Mouse (Mus musculus): ENCODE results near the gene Zc3h7a. TPM values are rescaled to one million over a fixed set of nuclear protein-coding genes. Genes with fewer than 3 reads are reported as not detected.

Zc3h7a gene
- polyA plus RNA-seq, 1 experiment from 2014 or later = 74.0 TPM

DNA sequence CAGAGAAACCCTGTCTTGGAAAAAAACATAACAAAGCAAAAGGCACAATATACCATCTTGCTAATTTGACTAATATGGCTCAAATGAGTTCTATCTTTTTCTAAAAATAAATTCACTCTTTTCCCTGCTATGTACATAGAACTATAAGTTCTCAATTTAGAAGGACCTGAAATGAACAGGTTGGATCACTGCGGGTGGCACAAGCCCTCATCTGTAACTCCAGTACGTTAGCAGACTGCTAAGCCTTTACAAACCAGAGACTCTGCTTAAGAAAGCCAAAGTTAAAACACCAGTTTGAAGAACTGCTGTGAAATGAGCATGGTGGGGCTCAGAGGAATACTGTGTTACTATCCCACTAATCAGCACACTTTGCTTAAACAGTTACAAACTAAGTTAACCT lies 50.8 kb downstream of the Zc3h7a start:
- no peaks in the 10 kb centered on the region for H3K9me3 ChIP-seq (ENCODE audit: control insufficient read depth, low read length)
- no peak overlapping the region for H3K4me2 ChIP-seq (replicated peaks)
- H3K9ac ChIP-seq = no peak overlapping the region
- H3K27me3 ChIP-seq (ENCODE audit: control insufficient read depth, insufficient read depth, low read length) = no peaks in the 10 kb centered on the region
- no peaks in the 10 kb centered on the region for H3K4me1 ChIP-seq (replicated peaks; ENCODE audit: control insufficient read depth, insufficient read depth, low read length)
- WGBS = 89% methylated on average over 2 of the region's 2 CpGs
- ATAC-seq (ENCODE audit: low FRiP score) = no peak
- no peak overlapping the region for H3K4me3 ChIP-seq (replicated peaks; ENCODE audit: low read length)
- no peak overlapping the region for H3K27ac ChIP-seq
- DNase-seq (ENCODE audit: low spot score) = no peak
- peaks cover 45% of the 10 kb centered on the region for H3K36me3 ChIP-seq (replicated peaks; ENCODE audit: control insufficient read depth, insufficient read depth)

DNA sequence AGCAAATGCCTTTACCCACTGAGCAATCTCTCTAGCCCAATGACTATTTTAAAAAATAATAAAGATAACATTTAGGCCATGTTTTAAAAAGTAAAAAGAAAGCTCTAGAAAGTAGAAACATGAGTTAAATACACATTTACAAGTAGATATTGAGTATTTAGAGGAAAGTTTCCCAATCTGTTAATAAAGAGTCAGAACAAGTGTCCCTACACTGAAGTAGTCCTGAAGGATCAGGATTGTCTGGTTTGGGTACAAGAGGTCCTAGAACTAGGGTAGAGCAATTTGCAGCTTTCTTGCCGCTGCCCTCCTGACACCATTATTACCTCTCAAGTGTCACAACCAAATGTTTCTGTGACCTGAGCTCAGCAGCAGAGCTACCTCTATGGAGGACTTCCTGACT lies 52.1 kb downstream of the Zc3h7a start:
- H3K27ac ChIP-seq = no peak overlapping the region
- 97% methylated on average over 1 of the region's 1 CpGs for WGBS
- H3K36me3 ChIP-seq (replicated peaks; ENCODE audit: control insufficient read depth, insufficient read depth) = peaks cover 49% of the 10 kb centered on the region
- no peak for DNase-seq (ENCODE audit: low spot score)
- no peak overlapping the region for H3K9ac ChIP-seq
- H3K27me3 ChIP-seq (ENCODE audit: control insufficient read depth, insufficient read depth, low read length) = no peaks in the 10 kb centered on the region
- H3K4me1 ChIP-seq (replicated peaks; ENCODE audit: control insufficient read depth, insufficient read depth, low read length) = no peaks in the 10 kb centered on the region
- no peaks in the 10 kb centered on the region for H3K9me3 ChIP-seq (ENCODE audit: control insufficient read depth, low read length)
- no peak overlapping the region for H3K4me2 ChIP-seq (replicated peaks)
- H3K4me3 ChIP-seq (replicated peaks; ENCODE audit: low read length) = no peak overlapping the region
- no peak for ATAC-seq (ENCODE audit: low FRiP score)

DNA sequence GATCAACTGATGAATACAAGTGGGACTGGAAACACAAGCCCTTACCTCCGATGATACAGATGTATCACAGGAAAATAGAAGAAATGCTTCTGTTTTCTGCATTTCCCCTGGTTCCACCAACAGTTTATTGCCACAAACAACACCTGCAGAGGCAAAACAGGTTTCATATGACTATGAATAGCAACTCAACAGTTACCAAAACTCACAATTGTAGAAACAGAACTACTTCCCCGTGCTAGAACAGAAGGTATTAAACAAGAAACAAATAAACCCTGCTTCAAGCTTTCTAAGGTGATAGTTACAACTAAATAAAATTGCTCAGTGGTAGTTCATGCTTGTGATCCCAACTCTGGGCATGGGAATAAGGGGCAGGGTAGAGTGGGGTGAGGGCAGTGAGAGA lies 53.6 kb downstream of the Zc3h7a start:
- Histone ChIP-seq H3K36me3 (replicated peaks; ENCODE audit: control insufficient read depth, insufficient read depth) (peaks cover 45% of the 10 kb centered on the region), H3K4me1 (replicated peaks; ENCODE audit: control insufficient read depth, insufficient read depth, low read length) (no peaks in the 10 kb centered on the region), H3K27me3 (ENCODE audit: control insufficient read depth, insufficient read depth, low read length) (no peaks in the 10 kb centered on the region), H3K4me2 (replicated peaks) (no peak overlapping the region), H3K4me3 (replicated peaks; ENCODE audit: low read length) (no peak overlapping the region), H3K9me3 (ENCODE audit: control insufficient read depth, low read length) (no peaks in the 10 kb centered on the region), H3K9ac (no peak overlapping the region), H3K27ac (no peak overlapping the region)
- ATAC-seq (ENCODE audit: low FRiP score) (no peak), DNase-seq (ENCODE audit: low spot score) (no peak)
- WGBS = 96% methylated on average over 2 of the region's 2 CpGs

DNA sequence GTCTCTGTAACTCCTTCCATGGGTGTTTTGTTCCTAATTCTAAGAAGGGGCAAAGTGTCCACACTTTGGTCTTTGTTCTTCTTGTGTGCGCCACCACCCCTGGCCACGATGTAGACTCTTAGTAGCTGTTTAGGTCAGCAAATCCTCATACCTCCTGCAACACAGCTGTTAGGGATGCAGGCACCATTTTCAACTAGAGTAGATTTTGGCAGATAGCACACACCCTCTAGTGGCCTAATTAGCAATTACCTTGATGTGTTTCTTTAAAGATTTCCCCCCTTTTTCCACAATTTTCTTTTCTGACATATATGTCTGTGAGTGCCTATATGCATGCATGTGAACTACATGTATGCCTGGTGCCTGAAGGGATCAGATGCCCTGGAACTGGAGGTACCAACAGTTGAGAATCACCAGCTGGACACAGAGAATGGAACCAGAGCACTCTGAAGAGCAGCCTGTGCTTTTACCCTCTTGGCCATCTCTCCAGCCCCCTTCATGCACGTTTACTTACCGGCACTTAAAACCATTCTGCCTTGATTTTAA lies 66.9 kb downstream of the Zc3h7a start:
- Histone ChIP-seq H3K36me3 (replicated peaks; ENCODE audit: control insufficient read depth, insufficient read depth) (peaks cover 14% of the 10 kb centered on the region), H3K9me3 (ENCODE audit: control insufficient read depth, low read length) (no peaks in the 10 kb centered on the region), H3K4me3 (replicated peaks; ENCODE audit: low read length) (no peak overlapping the region), H3K27me3 (ENCODE audit: control insufficient read depth, insufficient read depth, low read length) (no peaks in the 10 kb centered on the region), H3K9ac (no peak overlapping the region), H3K4me1 (replicated peaks; ENCODE audit: control insufficient read depth, insufficient read depth, low read length) (no peaks in the 10 kb centered on the region), H3K27ac (no peak overlapping the region), H3K4me2 (replicated peaks) (no peak overlapping the region)
- ATAC-seq (ENCODE audit: low FRiP score) = no peak
- 72% methylated on average over 4 of the region's 4 CpGs for WGBS
- DNase-seq (ENCODE audit: low spot score) = peak; percentile 67

DNA sequence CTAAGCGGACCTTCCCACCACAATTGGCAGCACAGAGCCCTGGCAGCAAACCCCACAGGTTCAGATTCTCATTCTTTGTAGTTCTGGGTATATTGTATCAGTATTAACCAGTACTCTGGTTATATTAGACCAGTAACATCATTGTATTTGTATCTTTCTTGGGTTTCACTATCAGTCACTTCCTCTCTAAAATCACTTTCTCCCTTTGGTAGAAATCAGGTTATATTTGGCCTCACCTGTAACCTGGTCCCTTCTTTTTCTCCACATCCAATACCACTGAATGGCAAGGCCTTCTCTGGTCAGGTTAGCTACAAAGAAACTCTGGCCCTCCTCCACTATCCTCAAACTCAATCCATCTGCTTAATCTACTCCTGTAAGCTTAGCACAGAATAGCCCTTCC lies 71.3 kb downstream of the Zc3h7a start:
- 71% methylated on average over 1 of the region's 1 CpGs for WGBS
- Histone ChIP-seq H3K27me3 (ENCODE audit: control insufficient read depth, insufficient read depth, low read length) (no peaks in the 10 kb centered on the region), H3K4me3 (replicated peaks; ENCODE audit: low read length) (no peak overlapping the region), H3K36me3 (replicated peaks; ENCODE audit: control insufficient read depth, insufficient read depth) (peaks cover 32% of the 10 kb centered on the region), H3K4me2 (replicated peaks) (no peak overlapping the region), H3K9ac (no peak overlapping the region), H3K27ac (no peak overlapping the region), H3K4me1 (replicated peaks; ENCODE audit: control insufficient read depth, insufficient read depth, low read length) (no peaks in the 10 kb centered on the region), H3K9me3 (ENCODE audit: control insufficient read depth, low read length) (no peaks in the 10 kb centered on the region)
- DNase-seq (ENCODE audit: low spot score) (no peak), ATAC-seq (ENCODE audit: low FRiP score) (no peak)

DNA sequence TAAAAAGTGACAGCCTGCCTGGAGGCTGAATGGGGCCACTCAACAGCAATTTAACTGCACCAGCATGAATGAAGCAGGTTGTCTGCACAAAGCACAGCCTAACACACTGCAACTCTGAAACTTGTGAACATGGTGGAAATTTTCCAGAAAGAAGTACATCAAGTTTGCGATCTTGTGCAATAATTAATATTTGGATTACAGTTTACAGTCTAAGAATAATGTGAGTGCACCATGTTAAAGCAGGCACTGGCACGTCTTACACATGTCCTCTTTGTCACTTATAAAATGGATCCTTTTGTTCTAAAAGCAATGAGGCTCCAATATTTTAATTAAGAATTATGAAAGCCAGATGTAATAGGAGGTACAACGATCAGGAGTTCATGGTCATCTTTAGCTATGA lies 78.9 kb downstream of the Zc3h7a start:
- ATAC-seq (ENCODE audit: low FRiP score) (no peak), DNase-seq (ENCODE audit: low spot score) (no peak)
- Histone ChIP-seq H3K9ac (no peak overlapping the region), H3K4me3 (replicated peaks; ENCODE audit: low read length) (no peak overlapping the region), H3K9me3 (ENCODE audit: control insufficient read depth, low read length) (no peaks in the 10 kb centered on the region), H3K4me1 (replicated peaks; ENCODE audit: control insufficient read depth, insufficient read depth, low read length) (no peaks in the 10 kb centered on the region), H3K4me2 (replicated peaks) (no peak overlapping the region), H3K27ac (no peak overlapping the region), H3K36me3 (replicated peaks; ENCODE audit: control insufficient read depth, insufficient read depth) (peaks cover 27% of the 10 kb centered on the region), H3K27me3 (ENCODE audit: control insufficient read depth, insufficient read depth, low read length) (no peaks in the 10 kb centered on the region)
- WGBS = 86% methylated on average over 3 of the region's 3 CpGs

- Histone ChIP-seq H3K27me3 (ENCODE audit: control insufficient read depth, insufficient read depth, low read length) (no peaks in the 10 kb centered on the region), H3K4me3 (replicated peaks; ENCODE audit: low read length) (no peak overlapping the region), H3K4me1 (replicated peaks; ENCODE audit: control insufficient read depth, insufficient read depth, low read length) (no peaks in the 10 kb centered on the region), H3K4me2 (replicated peaks) (no peak overlapping the region), H3K27ac (no peak overlapping the region), H3K36me3 (replicated peaks; ENCODE audit: control insufficient read depth, insufficient read depth) (peaks cover 47% of the 10 kb centered on the region), H3K9me3 (ENCODE audit: control insufficient read depth, low read length) (no peaks in the 10 kb centered on the region), H3K9ac (no peak overlapping the region)
- DNase-seq (ENCODE audit: low spot score) (no peak), ATAC-seq (ENCODE audit: low FRiP score) (no peak)
- WGBS = 93% methylated on average over 13 of the region's 13 CpGs
These were observed 82.3 kb downstream of the Zc3h7a start for GRCm38 (mm10) chr16:11093717-11094386.

GRCm38 (mm10) chr16:11092523-11092922 lies 83.7 kb downstream of the Zc3h7a start:
- no peak for ATAC-seq (ENCODE audit: low FRiP score)

GRCm38 (mm10) chr16:11092061-11092460 lies 84.1 kb downstream of the Zc3h7a start:
- ATAC-seq (ENCODE audit: low FRiP score) (no peak), DNase-seq (ENCODE audit: low spot score) (no peak)
- H3K4me2 ChIP-seq (replicated peaks) = no peak overlapping the region
- no peak overlapping the region for H3K4me3 ChIP-seq (replicated peaks; ENCODE audit: low read length)
- H3K9me3 ChIP-seq (ENCODE audit: control insufficient read depth, low read length) = no peaks in the 10 kb centered on the region
- no peak overlapping the region for H3K27ac ChIP-seq
- 65% methylated on average over 4 of the region's 4 CpGs for WGBS
- H3K36me3 ChIP-seq (replicated peaks; ENCODE audit: control insufficient read depth, insufficient read depth) = peaks cover 65% of the 10 kb centered on the region
- no peaks in the 10 kb centered on the region for H3K27me3 ChIP-seq (ENCODE audit: control insufficient read depth, insufficient read depth, low read length)
- no peaks in the 10 kb centered on the region for H3K4me1 ChIP-seq (replicated peaks; ENCODE audit: control insufficient read depth, insufficient read depth, low read length)
- no peak overlapping the region for H3K9ac ChIP-seq

More at GRCm38 (mm10) chr16:11092523-11092922, 83.7 kb downstream of the Zc3h7a start:
- H3K27me3 ChIP-seq (ENCODE audit: control insufficient read depth, insufficient read depth, low read length) = no peaks in the 10 kb centered on the region
- no peak overlapping the region for H3K4me2 ChIP-seq (replicated peaks)
- no peak overlapping the region for H3K4me3 ChIP-seq (replicated peaks; ENCODE audit: low read length)
- 87% methylated on average over 3 of the region's 3 CpGs for WGBS
- DNase-seq (ENCODE audit: low spot score) = no peak
- no peaks in the 10 kb centered on the region for H3K9me3 ChIP-seq (ENCODE audit: control insufficient read depth, low read length)
- H3K36me3 ChIP-seq (replicated peaks; ENCODE audit: control insufficient read depth, insufficient read depth) = peaks cover 60% of the 10 kb centered on the region
- H3K27ac ChIP-seq = no peak overlapping the region
- H3K9ac ChIP-seq = no peak overlapping the region
- H3K4me1 ChIP-seq (replicated peaks; ENCODE audit: control insufficient read depth, insufficient read depth, low read length) = no peaks in the 10 kb centered on the region
